Mouse (Mus musculus) v-Abl transformed pro-B cells (cell line): ENCODE measurements around the gene Vmn1r203.
"Not testable (repeated sequence)": the region's sequence is repeated elsewhere in the genome, so short reads cannot be mapped to it uniquely, and the experiment has no call there.

Source experiments
- in situ Hi-C, 2 experiments: fragments of 400-800 bp; cut with MboI; formaldehyde crosslinking; loops; one replicate each; pipeline ENCODE4 v1.15.1; 2025; ENCODE audit not compliant: unreplicated experiment in 2 of 2

Gene Vmn1r203

GRCm38 (mm10) chr13:22517814-22518213 is at the start of gene Vmn1r203:
Gene Vmn1r203, plus strand, starts transcription at chr13:22518114.
- in situ Hi-C loops = no loop called here

- in situ Hi-C loops = no loop called here
These were observed 46.3 kb upstream of the Vmn1r203 start, which contains the start of gene Vmn1r201 for GRCm38 (mm10) chr13:22471623-22472022. Gene Vmn1r201, plus strand, starts transcription at chr13:22471923.

GRCm38 (mm10) chr13:22502431-22502830 is 15.5 kb upstream of the Vmn1r203 start:
- in situ Hi-C loops = no loop called here

GRCm38 (mm10) chr13:22505281-22505680 is 12.6 kb upstream of the Vmn1r203 start, which contains the start of gene Vmn1r202:
Gene Vmn1r202, minus strand, starts transcription at chr13:22505381.
- in situ Hi-C loops = no loop called here

- in situ Hi-C loops = not testable (repeated sequence)
These were observed 35.0 kb downstream of the Vmn1r203 start, which contains the start of gene Vmn1r204 for GRCm38 (mm10) chr13:22552898-22553297. Gene Vmn1r204, plus strand, starts transcription at chr13:22553198.

- in situ Hi-C loops = not testable (repeated sequence)
These were observed 57.0 kb downstream of the Vmn1r203 start for GRCm38 (mm10) chr13:22574911-22575310.
